8 mouse cellular contexts compared by ENCODE assay signal in the genomic region with DNA sequence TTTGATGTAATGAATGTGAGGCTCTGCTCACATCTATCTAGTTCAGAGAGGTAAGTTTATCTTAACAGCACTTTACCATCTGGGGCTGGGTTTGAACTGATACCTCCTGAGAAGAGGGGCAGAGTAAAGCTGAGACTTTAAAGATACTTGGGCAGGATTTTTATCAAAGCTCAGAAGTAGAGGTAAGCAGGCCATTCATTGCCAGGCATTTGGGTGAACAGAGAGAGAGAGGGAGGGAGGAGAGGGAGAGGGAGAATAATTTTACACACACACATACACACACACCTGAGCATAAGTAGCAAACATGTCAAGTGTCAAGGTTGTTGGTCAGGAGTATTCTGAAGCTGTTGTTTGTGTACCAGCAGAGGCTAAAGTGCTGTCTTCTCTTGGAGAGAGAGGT. TPM values are rescaled to one million over a fixed set of nuclear protein-coding genes. Genes with fewer than 3 reads are reported as not detected.
DNase-seq lines count a peak whose midpoint lies in the region; ATAC-seq and TF ChIP-seq lines count a peak whose summit lies in the region.

TSS of gene Cd38 (plus strand) at position 301 of the 400 bp plus-strand sequence.

- peak within 1 kb of the TSS; percentile 75 for H3K9ac ChIP-seq in heart, embryonic 11.5 days (ENCODE audit: low read depth, low read length)
- peak within 1 kb of the TSS; percentile 72; the same call in 1 of the 2 replicates for H3K9ac ChIP-seq in ES-E14 (ENCODE audit: insufficient read depth, low read depth, low read length, poor library complexity, severe bottlenecking)
- H3K9ac ChIP-seq in heart, postnatal 0 days (replicated peaks; ENCODE audit: low read depth, low read length) = peak within 1 kb of the TSS; percentile 57
- peak within 1 kb of the TSS; percentile 64 for H3K9ac ChIP-seq in liver, postnatal 0 days (replicated peaks)

- intact Hi-C loops in heart, postnatal 25 days (cut with DNase I) = no loop called here

- in situ Hi-C loops in ES-E14 (cut with MboI; ENCODE audit: low sequenced_read_pairs in 2 of 2, unreplicated experiment in 2 of 2) = no loop called here

- H3K4me3 ChIP-seq in heart, embryonic 11.5 days (ENCODE audit: low read depth, low read length) = peak within 1 kb of the TSS; percentile 58
- peak within 1 kb of the TSS; percentile 54 to 56 for H3K4me3 ChIP-seq in ES-E14 (ENCODE audit: insufficient read depth in 1 of 2, low read depth in 1 of 2, low read length in 2 of 2, poor library complexity in 1 of 2, severe bottlenecking in 1 of 2)
- H3K4me3 ChIP-seq in heart, postnatal 0 days (ENCODE audit: low read depth, low read length) = peak within 1 kb of the TSS; percentile 48
- H3K4me3 ChIP-seq in liver, postnatal 0 days (ENCODE audit: low read depth, low read length) = peak within 1 kb of the TSS; percentile 50

- H3K4me1 ChIP-seq in heart, embryonic 11.5 days (ENCODE audit: control insufficient read depth, insufficient read depth, low read length) = peaks cover 2% of the 10 kb centered on the region; the same call in 1 of the 2 replicates
- H3K4me1 ChIP-seq in ES-E14 (ENCODE audit: control insufficient read depth in 2 of 2, insufficient read depth in 2 of 2, low read length in 2 of 2, poor library complexity in 1 of 2) = peaks cover 10 to 18% of the 10 kb centered on the region in 2 experiments; a peak in 2 of 4 replicates
- H3K4me1 ChIP-seq in heart, postnatal 0 days (ENCODE audit: control insufficient read depth, insufficient read depth) = peaks cover 6% of the 10 kb centered on the region; the same call in 1 of the 2 replicates
- H3K4me1 ChIP-seq in liver, postnatal 0 days (ENCODE audit: insufficient read depth) = peaks cover 7% of the 10 kb centered on the region; the same call in 1 of the 2 replicates

- no peak for TF ChIP-seq EP300 in heart, postnatal 0 days (IDR thresholded peaks at IDR 0.05; ENCODE audit: low read depth)
- TF ChIP-seq EP300 in liver, postnatal 0 days (IDR thresholded peaks at IDR 0.05; ENCODE audit: low read depth) = no peak

- no peaks in the 10 kb centered on the region; the same call in 1 of the 2 replicates for H3K27me3 ChIP-seq in heart, embryonic 11.5 days (ENCODE audit: control insufficient read depth, insufficient read depth, low read length)
- H3K27me3 ChIP-seq in heart, postnatal 0 days (ENCODE audit: control insufficient read depth, insufficient read depth, low read length) = no peaks in the 10 kb centered on the region
- no peaks in the 10 kb centered on the region for H3K27me3 ChIP-seq in liver, postnatal 0 days (ENCODE audit: insufficient read depth, low read length)

- DNase-seq in heart, postnatal 25 days (ENCODE audit: low spot score) = no peak
- no peak for DNase-seq in ES-E14 (ENCODE audit: low read depth, low spot score)
- DNase-seq in heart, postnatal 0 days (ENCODE audit: low spot score) = no peak
- no peak for DNase-seq in liver, postnatal 0 days
- DNase-seq in retina, embryonic 14.5 days (ENCODE audit: low spot score) = no peak
- DNase-seq in spleen, adult 12 weeks (ENCODE audit: low spot score) = no peak
- no peak for DNase-seq in ovary, postnatal 10 days (ENCODE audit: low spot score)

- no peaks in the 10 kb centered on the region for H3K36me3 ChIP-seq in heart, embryonic 11.5 days (ENCODE audit: control insufficient read depth, insufficient read depth, low read length)
- H3K36me3 ChIP-seq in ES-E14 (ENCODE audit: control insufficient read depth, insufficient read depth, low read length, poor library complexity, severe bottlenecking) = no peaks in the 10 kb centered on the region
- no peaks in the 10 kb centered on the region for H3K36me3 ChIP-seq in heart, postnatal 0 days (replicated peaks; ENCODE audit: control insufficient read depth, insufficient read depth, low read length)
- no peaks in the 10 kb centered on the region for H3K36me3 ChIP-seq in liver, postnatal 0 days (replicated peaks; ENCODE audit: insufficient read depth, low read length)

- TF ChIP-seq CTCF in heart, postnatal 0 days (IDR thresholded peaks at IDR 0.05; ENCODE audit: low read depth) = no peak
- no peak for TF ChIP-seq CTCF in liver, postnatal 0 days (IDR thresholded peaks at IDR 0.05; ENCODE audit: low read depth)

- peak within 1 kb of the TSS; percentile 90 for H3K4me2 ChIP-seq in heart, embryonic 11.5 days
- peak within 1 kb of the TSS; percentile 67 for H3K4me2 ChIP-seq in heart, postnatal 0 days (ENCODE audit: low read depth, low read length)
- peak within 1 kb of the TSS; percentile 75 for H3K4me2 ChIP-seq in liver, postnatal 0 days (ENCODE audit: low read depth, low read length)

- no peaks in the 10 kb centered on the region for H3K9me3 ChIP-seq in heart, embryonic 11.5 days (replicated peaks; ENCODE audit: control insufficient read depth, low read length)
- no peaks in the 10 kb centered on the region for H3K9me3 ChIP-seq in ES-E14 (ENCODE audit: control insufficient read depth, insufficient read depth, low read depth, low read length)
- no peaks in the 10 kb centered on the region for H3K9me3 ChIP-seq in heart, postnatal 0 days (replicated peaks; ENCODE audit: control insufficient read depth, low read length)
- no peaks in the 10 kb centered on the region for H3K9me3 ChIP-seq in liver, postnatal 0 days (ENCODE audit: low read length)

- H3K27ac ChIP-seq in heart, embryonic 11.5 days (ENCODE audit: low read depth, low read length) = peak within 1 kb of the TSS; percentile 78
- peak within 1 kb of the TSS; percentile 93 for H3K27ac ChIP-seq in ES-E14 (ENCODE audit: insufficient read depth, low read depth, low read length, poor library complexity, severe bottlenecking)
- H3K27ac ChIP-seq in heart, postnatal 0 days (ENCODE audit: low read depth) = peak within 1 kb of the TSS; percentile 73
- H3K27ac ChIP-seq in liver, postnatal 0 days (ENCODE audit: low read depth) = peak within 1 kb of the TSS; percentile 76

- ATAC-seq in heart, embryonic 11.5 days (replicated peaks; ENCODE audit: insufficient number of reproducible peaks, low FRiP score, low TSS enrichment) = peak; percentile 11; the same call in 1 of the 2 replicates
- ATAC-seq in heart, postnatal 0 days (ENCODE audit: insufficient read depth, low read depth) = no peak
- ATAC-seq in liver, postnatal 0 days = no peak

TF ChIP-seq in ES-E14, 5 proteins besides CTCF, POLR2A, EP300 and RAD21:
- no peak for TF ChIP-seq CHD2 (IDR thresholded peaks at IDR 0.05; ENCODE audit: low read depth, low read length)
TF ChIP-seq in ES-E14: peak in this region for 0.

RNA-seq across cellular contexts. Expression of gene Cd38, which starts in this region (rescaled TPM):
- polyA plus RNA-seq in heart, embryonic 11.5 days (2014; fragmentation: Nextera tagmentation; extraction: Ambion mirVana) = 20.2 and 20.3 TPM in 2 replicates
- 1 to 10 TPM; 7.9 to 8.5 TPM for total RNA-seq in heart, postnatal 25 days (2021)
- total RNA-seq in ES-E14 (2012; rRNA removed) = 11.2 TPM in 2 replicates
- 17.2 and 19.6 TPM in 2 replicates for total RNA-seq in heart, postnatal 0 days (2014; rRNA removed; ENCODE audit: low replicate concordance)
- 12.9 and 13.1 TPM in 2 replicates for polyA plus RNA-seq in heart, postnatal 0 days (2015; fragmentation: Nextera tagmentation; extraction: Ambion mirVana)
- polyA plus RNA-seq in liver, postnatal 0 days (2015; fragmentation: Nextera tagmentation; extraction: Ambion mirVana) = 18.6 and 20.5 TPM in 2 replicates
